Comparison of ENCODE assay signal across 9 mouse cellular contexts in genomic region chr19:58104544-58104943, GRCm38 (mm10).
DNase-seq lines count a peak whose midpoint lies in the region; TF ChIP-seq lines count a peak whose summit lies in the region.
"Had no signal": no experiment of that assay in that cellular context is flagged by ENCODE, and none has a peak within 500 bp of the region (broad histone marks: within the 10 kb centered on the region; RNA-seq: fewer than 3 reads in every experiment).

No protein-coding gene starts in this region.

- H3K4me1 ChIP-seq in heart, embryonic 10.5 days, result peaks cover 7% of the 10 kb centered on the region
- peaks cover 5% of the 10 kb centered on the region for H3K4me1 ChIP-seq in heart, adult 2 months (ENCODE audit: control insufficient read depth, insufficient read depth, low read length)
- peaks cover 8% of the 10 kb centered on the region for H3K4me1 ChIP-seq in thymus, adult 2 months (replicated peaks; ENCODE audit: control insufficient read depth, insufficient read depth, low read length)
- H3K4me1 ChIP-seq: lung, embryonic 15.5 days had no signal

- no peaks in the 10 kb centered on the region for H3K36me3 ChIP-seq in heart, embryonic 10.5 days
- no peaks in the 10 kb centered on the region for H3K36me3 ChIP-seq in heart, adult 2 months (ENCODE audit: control insufficient read depth, insufficient read depth, low read length)
- no peaks in the 10 kb centered on the region for H3K36me3 ChIP-seq in thymus, adult 2 months (ENCODE audit: control insufficient read depth, insufficient read depth, low read length)
- H3K36me3 ChIP-seq: lung, embryonic 15.5 days had no signal

- H3K4me3 ChIP-seq in heart, embryonic 10.5 days, result no peak overlapping the region
- no peak overlapping the region for H3K4me3 ChIP-seq in heart, adult 2 months
- no peak overlapping the region for H3K4me3 ChIP-seq in thymus, adult 2 months (ENCODE audit: control insufficient read depth, insufficient read depth, low read length)
- H3K4me3 ChIP-seq: lung, embryonic 15.5 days had no signal

- no peak for TF ChIP-seq POLR2A in heart, adult 2 months (IDR thresholded peaks at IDR 0.05; ENCODE audit: insufficient read depth, low read depth, low read length)
- no peak for TF ChIP-seq POLR2A in thymus, adult 2 months (IDR thresholded peaks at IDR 0.05; ENCODE audit: control insufficient read depth, extremely low read depth, insufficient read depth, low read length, poor library complexity)

- H3K79me2 ChIP-seq in heart, adult 2 months (replicated peaks; ENCODE audit: control insufficient read depth, insufficient read depth, low read length), result no peaks in the 10 kb centered on the region

- no peak for TF ChIP-seq CTCF in heart, adult 2 months (IDR thresholded peaks at IDR 0.05)
- no peak for TF ChIP-seq CTCF in thymus, adult 2 months (IDR thresholded peaks at IDR 0.05; ENCODE audit: borderline replicate concordance, control insufficient read depth, extremely low read depth, insufficient read depth, low read length, poor library complexity)

- 0 out of 2 replicates have a peak overlapping the region, but pooled peaks have one; percentile 3 for H3K27ac ChIP-seq in heart, embryonic 10.5 days
- H3K27ac ChIP-seq in heart, adult 2 months, result no peak overlapping the region
- H3K27ac ChIP-seq in thymus, adult 2 months (ENCODE audit: control insufficient read depth, insufficient read depth, low read length), result no peak overlapping the region
- H3K27ac ChIP-seq: lung, embryonic 15.5 days had no signal

- H3K9me3 ChIP-seq in heart, embryonic 10.5 days, result no peaks in the 10 kb centered on the region
- H3K9me3 ChIP-seq: lung, embryonic 15.5 days had no signal

- DNase-seq in heart, embryonic 10.5 days (ENCODE audit: low spot score), result no peak
- DNase-seq in heart, adult 2 months, result no peak
- DNase-seq in thymus, adult 2 months, result peak; percentile 7
- no peak for DNase-seq in thymus, postnatal 4 days
- DNase-seq in layer of hippocampus, adult 8-10 months (ENCODE audit: low spot score in 2 of 2), result peak; percentile 50 to 51
- DNase-seq in thymus, postnatal 25 days, result peak; percentile 10
- DNase-seq in cerebellum, postnatal 25 days, result no peak
- DNase-seq in retina, postnatal 1 day, result no peak

- intact Hi-C loops in heart, adult 2 months (cut with DNase I), result no loop called here

- peaks cover 6% of the 10 kb centered on the region; the same call in 1 of the 2 replicates for H3K27me3 ChIP-seq in heart, embryonic 10.5 days (ENCODE audit: insufficient read depth, poor library complexity, severe bottlenecking)
- H3K27me3 ChIP-seq in heart, adult 2 months (ENCODE audit: control insufficient read depth, insufficient read depth, low read length), result no peaks in the 10 kb centered on the region
- no peaks in the 10 kb centered on the region for H3K27me3 ChIP-seq in thymus, adult 2 months (ENCODE audit: control insufficient read depth, insufficient read depth, low read length)
- H3K27me3 ChIP-seq: lung, embryonic 15.5 days had no signal

- no peak for TF ChIP-seq EP300 in heart, adult 2 months (IDR thresholded peaks at IDR 0.05; ENCODE audit: insufficient read depth, low read depth, low read length)

- no peak overlapping the region for H3K9ac ChIP-seq in heart, adult 2 months (ENCODE audit: low read depth, low read length)
- H3K9ac ChIP-seq: lung, embryonic 15.5 days had no signal

- WGBS in heart, embryonic 10.5 days, result 53% methylated on average over 7 of the region's 7 CpGs
- 41% methylated on average over 7 of the region's 7 CpGs for WGBS in heart, adult 2 months
- 25% methylated on average over 7 of the region's 7 CpGs for WGBS in thymus, adult 2 months

Comparison
In these comparisons a context has a peak if more than half of its experiments do, and no peak if none do; other contexts are left out.
1. DNase-seq: peak in thymus, adult 2 months (single experiment), layer of hippocampus, adult 8-10 months (2 of 2) and thymus, postnatal 25 days (single experiment); none in heart, embryonic 10.5 days (single experiment), heart, adult 2 months (0 of 2), thymus, postnatal 4 days (single experiment), cerebellum, postnatal 25 days (0 of 2) and retina, postnatal 1 day (single experiment).